Mouse (Mus musculus): ENCODE results near the gene Nln. TPM values are rescaled to one million over a fixed set of nuclear protein-coding genes. Genes with fewer than 3 reads are reported as not detected.

The Nln gene
- total and polyA plus RNA-seq, 3 experiments: 15.4 to 229 (median 16.1) TPM

DNA sequence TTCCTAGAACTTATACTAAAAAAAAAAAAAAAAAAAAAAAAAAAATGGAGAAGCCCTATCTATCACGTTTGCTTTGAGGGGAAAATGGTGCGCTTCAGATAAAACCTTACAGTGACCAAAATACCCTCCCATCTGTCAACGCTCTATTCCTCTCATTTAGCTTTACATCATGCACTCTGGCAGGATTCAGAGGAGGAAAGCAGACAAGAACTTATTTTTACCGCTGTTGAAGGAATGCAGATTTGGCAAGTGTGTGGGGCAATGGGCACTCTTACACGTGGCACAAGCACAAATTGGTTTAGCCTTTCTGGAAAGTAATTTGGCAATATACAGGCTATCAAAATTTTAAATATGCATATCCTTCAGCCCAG lies 115.3 kb downstream of the Nln start (continued):
- peak; percentile 92 for TF ChIP-seq ETS1 (IDR thresholded peaks at IDR 0.05; ENCODE audit: low read depth, low read length)

GRCm38 (mm10) chr13:103993142-103994084 lies 116.0 kb downstream of the Nln start:
- no peak overlapping the region for H3K9ac ChIP-seq (ENCODE audit: control insufficient read depth, low read depth, low read length, poor library complexity, severe bottlenecking)
- H3K27ac ChIP-seq (ENCODE audit: control insufficient read depth, low read depth, low read length): no peak overlapping the region; the same call in 1 of the 2 replicates
- H3K36me3 ChIP-seq (ENCODE audit: control insufficient read depth in 1 of 2, insufficient read depth in 2 of 2, low read length in 2 of 2): peaks cover 0 to 11% of the 10 kb centered on the region in 2 experiments; a peak in 2 of 4 replicates
- no peak overlapping the region for H3K4me3 ChIP-seq (ENCODE audit: control insufficient read depth in 1 of 2, insufficient read depth in 1 of 2, low read depth in 2 of 2, low read length in 2 of 2)
- no peaks in the 10 kb centered on the region for H3K9me3 ChIP-seq (replicated peaks; ENCODE audit: insufficient read depth, low read length)
- H3K79me2 ChIP-seq (ENCODE audit: control insufficient read depth, insufficient read depth, low read length, poor library complexity): no peaks in the 10 kb centered on the region
- no peaks in the 10 kb centered on the region for H3K27me3 ChIP-seq (ENCODE audit: control insufficient read depth in 1 of 2, insufficient read depth in 2 of 2, low read length in 2 of 2)
- TF ChIP-seq MAZ (IDR thresholded peaks at IDR 0.05; ENCODE audit: low read depth, low read length) (peak; percentile 43; the same call in 1 of the 2 replicates), MAFK (IDR thresholded peaks at IDR 0.05; ENCODE audit: borderline replicate concordance, low read depth, low read length) (no peak), KAT2A (conservative IDR thresholded peaks at IDR 0.05; ENCODE audit: low read depth, low read length) (no peak), CHD2 (IDR thresholded peaks at IDR 0.05; ENCODE audit: low read length) (no peak), MYB (IDR thresholded peaks at IDR 0.05; ENCODE audit: low read depth, low read length) (no peak), ZC3H11A (IDR thresholded peaks at IDR 0.05; ENCODE audit: low read depth, low read length) (no peak), POLR2AphosphoS5 (IDR thresholded peaks at IDR 0.05; ENCODE audit: borderline replicate concordance, low read depth, low read length) (no peak), SMC3 (IDR thresholded peaks at IDR 0.05; ENCODE audit: low read depth, low read length) (no peak), EP300 (IDR thresholded peaks at IDR 0.05; ENCODE audit: low read depth in 1 of 2, low read length in 2 of 2) (0 out of 4 replicates have a peak, but pooled peaks of 1 of the 2 experiments have one; percentile 15), RCOR1 (IDR thresholded peaks at IDR 0.05; ENCODE audit: low read depth, low read length) (no peak)
- peaks cover 10 to 14% of the 10 kb centered on the region in 2 experiments for H3K4me1 ChIP-seq (ENCODE audit: control insufficient read depth in 1 of 2, insufficient read depth in 2 of 2, low read length in 2 of 2)
- DNase-seq (ENCODE audit: low read depth, low spot score): peak; percentile 60

DNA sequence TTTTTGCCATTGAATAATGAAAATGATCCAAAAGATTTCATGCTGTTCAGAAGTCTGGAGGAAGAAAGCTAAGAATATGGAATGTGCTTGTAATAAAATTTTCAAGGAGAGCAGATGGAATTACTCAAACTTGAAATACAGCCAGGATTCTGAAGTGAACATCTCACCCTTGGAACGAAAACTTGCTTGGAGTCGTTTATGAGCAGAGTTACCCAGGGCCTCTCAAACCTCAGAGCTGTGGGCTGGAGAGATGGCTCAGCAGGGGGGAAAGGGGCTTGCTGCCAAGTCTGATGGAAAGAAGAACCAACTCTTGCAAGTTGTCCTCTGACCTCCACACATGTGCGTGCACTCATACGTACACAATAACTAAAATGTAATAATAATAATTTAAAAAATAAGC lies 122.8 kb downstream of the Nln start:
- Histone ChIP-seq H3K27ac (ENCODE audit: control insufficient read depth, low read depth, low read length) (no peak overlapping the region), H3K79me2 (ENCODE audit: control insufficient read depth, insufficient read depth, low read length, poor library complexity) (no peaks in the 10 kb centered on the region), H3K27me3 (ENCODE audit: control insufficient read depth in 1 of 2, insufficient read depth in 2 of 2, low read length in 2 of 2) (no peaks in the 10 kb centered on the region), H3K9ac (ENCODE audit: control insufficient read depth, low read depth, low read length, poor library complexity, severe bottlenecking) (no peak overlapping the region), H3K9me3 (replicated peaks; ENCODE audit: insufficient read depth, low read length) (no peaks in the 10 kb centered on the region), H3K4me1 (ENCODE audit: control insufficient read depth in 1 of 2, insufficient read depth in 2 of 2, low read length in 2 of 2) (peaks cover 2 to 15% of the 10 kb centered on the region in 2 experiments; a peak in 3 of 4 replicates), H3K36me3 (ENCODE audit: control insufficient read depth in 1 of 2, insufficient read depth in 2 of 2, low read length in 2 of 2) (peaks cover 0 to 10% of the 10 kb centered on the region in 2 experiments; a peak in 2 of 4 replicates), H3K4me3 (ENCODE audit: control insufficient read depth in 1 of 2, insufficient read depth in 1 of 2, low read depth in 2 of 2, low read length in 2 of 2) (no peak overlapping the region)
- peak; percentile 82 for DNase-seq (ENCODE audit: low read depth, low spot score)
- TF ChIP-seq GABPA (IDR thresholded peaks at IDR 0.05; ENCODE audit: low read depth, low read length) (no peak), MAZ (IDR thresholded peaks at IDR 0.05; ENCODE audit: low read depth, low read length) (no peak), MXI1 (IDR thresholded peaks at IDR 0.05; ENCODE audit: low read depth, low read length) (peak; percentile 39; the same call in 1 of the 2 replicates), RAD21 (IDR thresholded peaks at IDR 0.05; ENCODE audit: low read depth, low read length) (no peak), ZMIZ1 (IDR thresholded peaks at IDR 0.05; ENCODE audit: low read depth, low read length) (no peak)

Measured in MEL (cell line).